Mouse (Mus musculus) left cerebral cortex, postnatal 36 days (tissue): ENCODE results near the gene Gm17428. TPM values are rescaled to one million over a fixed set of nuclear protein-coding genes. Genes with fewer than 3 reads are reported as not detected.

Source experiments
- DNase-seq, 2 experiments: peaks; one replicate each; pipeline ENCODE4 v3.0.0; 2021 to 2022; ENCODE audit warnings: low spot score in 2 of 2, mixed read lengths in 1 of 2
- intact Hi-C: fragments of 180-260 bp; cut with DNase I; formaldehyde crosslinking; loops from one replicate; pipeline ENCODE4 v1.15.1; 2025
- total RNA-seq, 2 experiments: library from RNA; stranded (reverse); gene quantifications; 2 replicates each; pipeline ENCODE4 v1.2.3; 2021

Gene Gm17428
- total RNA-seq, 2 experiments from 2014 or later, result not detected

DNA sequence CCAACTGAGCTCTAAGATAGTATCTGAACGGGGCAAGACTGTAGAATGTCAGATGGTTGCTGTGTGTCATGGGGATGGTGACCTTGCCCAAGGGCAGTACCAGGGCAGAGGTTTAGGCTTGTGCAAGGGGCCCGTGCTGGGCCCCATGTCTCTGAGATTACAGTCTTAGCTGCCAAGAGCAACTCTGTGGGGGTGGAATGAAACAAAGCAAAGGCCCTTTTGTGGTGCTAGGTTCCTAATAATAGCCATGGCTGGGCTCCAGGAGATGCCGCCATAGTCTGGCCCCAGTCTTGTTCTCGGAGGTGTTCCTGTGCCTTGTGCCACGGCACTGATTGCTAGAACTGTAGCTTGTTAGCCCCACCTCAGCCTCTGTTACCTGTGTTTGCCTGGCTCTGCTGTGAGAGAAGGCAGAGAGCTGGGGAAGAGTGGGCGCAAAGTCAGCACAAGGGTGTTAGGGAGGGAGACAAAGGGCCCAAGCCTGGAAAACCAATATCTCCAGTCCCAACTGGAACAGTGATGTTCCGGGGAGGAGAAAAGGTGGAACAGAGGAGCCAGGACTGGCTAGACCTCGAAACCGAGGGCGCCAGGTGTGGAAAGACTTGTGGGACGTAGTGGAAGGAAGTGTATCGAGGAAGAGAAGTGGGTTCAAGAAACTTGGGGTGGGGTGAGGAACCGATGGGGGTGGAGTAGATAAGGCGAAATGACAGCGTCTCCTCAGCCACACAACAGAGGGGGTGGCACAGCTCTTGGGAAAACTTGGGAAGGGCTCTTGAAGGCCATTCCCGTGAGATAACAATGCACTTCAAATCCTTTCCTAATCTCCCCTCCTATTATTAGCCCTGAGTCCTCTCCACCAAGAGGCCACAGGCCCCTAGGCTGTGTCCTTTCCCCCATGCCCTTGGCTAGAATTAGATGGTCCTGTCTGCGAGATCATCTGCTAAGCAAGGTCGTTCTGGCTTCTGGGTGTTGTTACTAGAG, 27.4 kb downstream of the Gm17428 start:
- intact Hi-C loops, result no loop called here
- DNase-seq, result no peak

DNA sequence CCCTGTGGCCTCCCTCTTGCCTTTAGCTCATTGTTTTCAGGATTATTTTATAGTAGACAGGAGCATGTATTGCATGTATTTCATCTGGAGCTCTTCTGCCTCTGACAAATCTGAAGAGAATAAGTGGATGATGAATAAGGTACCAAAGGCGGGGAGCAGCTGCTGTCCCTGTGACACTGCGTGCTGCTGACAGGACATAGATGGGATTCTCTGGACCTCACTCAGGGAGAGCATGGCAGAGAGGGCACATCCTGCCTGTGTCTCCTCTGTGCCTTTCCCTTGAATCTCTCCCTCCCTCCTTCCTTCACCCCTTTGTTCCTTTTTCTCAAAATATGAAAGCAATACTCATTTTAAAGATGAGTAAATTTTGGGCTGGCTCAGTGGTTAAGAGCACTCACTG, 28.8 kb downstream of the Gm17428 start:
- intact Hi-C loops, result no loop called here
- no peak for DNase-seq

DNA sequence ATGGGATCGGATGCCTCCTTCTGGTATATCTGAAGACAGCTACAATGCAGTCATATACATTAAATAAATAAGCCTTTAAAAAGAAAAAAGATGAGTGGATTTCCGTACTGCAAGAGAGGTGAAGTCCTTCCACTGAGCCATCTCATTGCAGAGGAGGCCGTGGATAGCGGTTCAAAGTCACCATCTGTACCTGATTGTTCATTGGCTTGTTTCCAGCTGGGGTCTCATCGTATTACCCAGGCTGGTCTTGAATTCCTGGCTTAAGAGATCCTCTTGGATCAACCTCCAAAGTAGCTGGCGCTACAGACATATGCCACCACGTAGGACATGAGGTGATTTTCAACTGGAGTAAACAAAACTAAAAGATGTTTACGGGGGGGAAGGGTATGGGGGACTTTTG, 29.2 kb downstream of the Gm17428 start:
- DNase-seq, result no peak
- intact Hi-C loops, result no loop called here

DNA sequence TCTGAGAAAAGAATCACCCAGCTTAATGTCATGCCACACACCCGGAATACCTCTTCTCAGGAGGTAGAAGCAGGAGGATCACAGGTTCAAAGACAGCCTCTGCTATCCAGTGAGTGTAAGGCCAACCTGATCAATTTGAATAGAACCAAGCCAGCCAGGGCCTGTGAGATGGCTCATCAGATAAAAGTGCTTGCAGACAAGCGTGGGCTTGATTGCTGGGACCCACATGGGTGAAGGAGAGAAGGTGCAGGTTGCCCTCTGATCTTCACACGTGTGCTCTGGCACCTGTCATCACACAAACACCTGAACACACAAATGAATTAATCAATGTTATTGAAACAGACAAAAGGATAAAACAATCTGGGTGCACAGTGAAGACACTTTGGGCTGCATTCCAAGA, 29.8 kb downstream of the Gm17428 start:
- no peak for DNase-seq
- intact Hi-C loops, result no loop called here

- DNase-seq, result no peak
- intact Hi-C loops, result no loop called here
Measured at GRCm38 (mm10) chr14:55007120-55007908, 30.6 kb downstream of the Gm17428 start.

DNA sequence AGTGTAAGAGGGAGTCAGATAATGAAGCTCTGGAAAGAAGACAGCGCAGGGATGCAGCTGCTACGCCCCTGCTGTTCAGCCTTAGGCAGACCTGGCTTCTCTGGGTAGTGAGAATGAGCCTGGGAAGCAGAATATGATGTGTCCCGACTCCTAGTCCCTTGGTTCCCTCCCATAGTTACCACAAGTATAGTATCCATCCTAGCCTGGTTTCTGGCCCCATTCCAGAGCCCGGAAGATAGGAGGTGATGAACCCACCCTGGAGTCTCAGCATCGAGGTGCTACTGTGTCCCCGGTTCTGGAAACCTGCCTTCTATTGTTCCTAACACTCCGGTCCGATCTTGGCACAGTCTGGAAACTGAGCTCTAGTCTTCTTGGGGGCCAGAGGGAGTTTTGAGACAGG, 31.7 kb downstream of the Gm17428 start:
- intact Hi-C loops, result no loop called here
- DNase-seq, result no peak

DNA sequence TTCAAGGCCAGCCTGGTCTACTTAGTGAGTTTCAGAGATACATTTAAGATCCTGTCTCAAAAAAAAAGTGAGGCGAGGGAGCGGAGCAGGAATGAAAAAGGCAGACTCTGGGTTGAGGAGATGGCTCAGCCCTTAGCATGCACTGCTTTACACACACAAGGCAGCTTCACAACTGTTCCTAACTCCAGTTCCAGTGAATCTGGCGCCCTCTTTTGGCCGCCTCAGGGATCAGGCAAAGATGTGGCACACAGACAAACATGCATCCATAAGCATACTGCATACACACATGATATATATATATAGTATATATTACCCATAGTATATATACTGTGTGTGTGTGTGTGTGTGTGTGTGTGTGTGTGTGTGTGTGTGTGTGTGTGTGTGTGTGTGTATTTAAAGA, 34.4 kb downstream of the Gm17428 start:
- DNase-seq, result no peak
- intact Hi-C loops, result loop anchor here (5.0 to 10.0 kb wide), 2 partner anchors 169 to 296 kb away; partner anchors contain the start of gene Cebpe

DNA sequence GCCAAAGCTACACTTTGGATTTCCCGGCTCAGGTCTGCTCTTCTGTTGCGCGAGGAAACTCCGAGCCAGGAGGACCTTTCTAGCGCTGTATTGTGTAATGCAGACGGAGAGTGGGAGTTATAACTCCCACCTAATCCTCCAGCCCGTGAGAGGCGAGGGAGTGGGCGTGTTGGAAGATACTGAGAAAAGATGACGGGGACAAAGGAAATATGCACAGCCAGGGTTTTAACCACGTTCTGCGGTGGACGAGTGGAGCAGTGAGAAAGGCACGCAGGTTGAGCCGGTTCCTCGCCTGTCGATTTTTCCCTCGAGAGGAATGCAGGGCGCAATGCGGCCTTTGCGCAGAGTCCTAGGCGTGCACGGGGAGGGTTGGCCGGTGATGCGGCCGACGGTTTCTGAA, 37.9 kb downstream of the Gm17428 start:
- intact Hi-C loops, result loop anchor here (5.0 to 10.0 kb wide), 2 partner anchors 172 to 300 kb away; partner anchors contain the start of gene Cebpe
- no peak for DNase-seq

GRCm38 (mm10) chr14:55014991-55015766, 38.4 kb downstream of the Gm17428 start, which contains the start of gene Ngdn:
Gene Ngdn (plus strand): TSS chr14:55015454.
- DNase-seq, result peak; percentile 98 to 99
- intact Hi-C loops, result loop anchor here (1.0 to 10.0 kb wide), 4 partner anchors 102 to 300 kb away; partner anchors contain the start of genes Cebpe and Slc22a17

DNA sequence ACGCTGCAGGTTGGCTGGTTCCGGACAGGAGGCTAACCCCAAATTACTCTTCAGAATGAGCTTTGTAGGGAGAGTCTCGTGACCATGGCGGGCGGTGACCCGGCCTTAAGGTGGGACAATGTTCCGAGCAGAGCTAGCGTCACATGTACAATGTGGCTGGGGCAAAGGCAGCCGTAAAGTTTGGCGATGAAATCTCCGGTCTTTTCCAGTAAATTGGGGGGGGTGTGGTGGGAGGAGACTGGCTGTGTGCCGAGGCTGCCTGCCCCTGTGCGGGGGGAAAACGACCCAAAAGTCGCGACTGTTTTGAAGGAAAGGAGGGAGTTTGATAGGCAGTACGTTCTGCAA, 39.0 kb downstream of the Gm17428 start:
- no peak for DNase-seq
- intact Hi-C loops, result loop anchor here (1.0 to 10.0 kb wide), 3 partner anchors 102 to 301 kb away; partner anchors contain the start of genes Cebpe and Slc22a17

DNA sequence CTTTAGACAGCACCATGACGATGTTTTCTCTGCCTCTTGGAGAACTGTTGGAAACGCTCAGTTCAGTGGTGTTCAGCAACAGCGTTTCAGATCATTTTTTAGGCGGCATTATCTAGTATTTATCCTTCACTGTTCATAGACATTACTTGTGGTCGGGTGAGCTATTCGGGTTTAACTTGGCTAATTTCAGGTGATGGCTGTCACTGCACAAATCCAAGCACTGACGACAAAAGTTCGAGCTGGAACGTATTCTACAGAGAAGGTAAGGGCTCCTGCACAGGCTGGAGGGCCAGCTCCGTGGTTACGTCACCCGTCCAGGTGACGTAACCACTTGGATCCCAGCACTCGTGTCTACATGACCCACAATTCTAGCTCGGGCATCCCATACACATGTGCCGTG, 40.1 kb downstream of the Gm17428 start:
- DNase-seq, result no peak
- intact Hi-C loops, result loop anchor here (10.0 kb wide), 1 partner anchor 302 kb away; the partner anchor contains the start of gene Cebpe

GRCm38 (mm10) chr14:55020394-55020793, 43.7 kb downstream of the Gm17428 start:
- no peak for DNase-seq
- intact Hi-C loops, result no loop called here

GRCm38 (mm10) chr14:55023011-55023410, 46.3 kb downstream of the Gm17428 start:
- intact Hi-C loops, result no loop called here
- no peak for DNase-seq

DNA sequence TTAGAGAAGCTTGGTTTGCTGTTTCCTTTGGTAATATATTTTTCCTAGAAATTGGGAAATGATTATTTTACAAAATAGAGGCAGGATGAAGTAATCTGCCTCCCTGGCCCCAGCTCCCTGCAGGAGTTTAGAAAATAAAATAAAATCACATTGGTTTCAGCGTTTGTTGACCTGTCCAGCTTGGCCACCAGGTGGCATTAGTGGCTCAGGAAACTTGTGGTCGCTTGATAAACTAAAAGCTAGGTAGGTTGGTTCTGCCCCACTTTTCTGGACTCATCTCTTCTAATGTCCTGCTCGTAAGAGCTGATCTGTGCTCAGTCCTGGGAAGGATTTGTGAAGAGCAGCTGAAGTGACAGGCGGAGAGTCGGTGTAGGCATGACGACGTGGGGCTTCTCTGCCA, 47.5 kb downstream of the Gm17428 start:
- intact Hi-C loops, result loop anchor here (1.0 to 2.0 kb wide), 2 partner anchors 55 to 77 kb away; no protein-coding TSS in a partner anchor
- DNase-seq, result peak; percentile 49 to 53

DNA sequence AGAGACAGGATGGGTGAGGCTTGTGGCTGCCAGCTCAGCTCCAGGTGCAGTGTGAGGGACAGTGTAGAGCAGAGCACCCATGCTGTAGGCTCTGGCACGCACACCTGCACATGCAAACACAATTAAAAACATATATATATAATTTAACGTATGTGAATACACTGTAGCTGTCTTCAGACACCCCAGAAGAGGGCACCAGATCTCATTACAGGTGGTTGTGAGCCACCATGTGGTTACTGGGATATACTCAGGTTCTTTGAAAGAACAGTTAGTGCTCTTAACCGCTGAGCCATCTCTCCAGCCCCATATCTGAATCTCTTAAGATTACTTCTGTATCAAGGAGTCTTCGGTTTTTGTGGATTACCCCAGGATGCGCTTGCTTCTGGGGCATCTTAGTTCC, 48.8 kb downstream of the Gm17428 start:
- no peak for DNase-seq
- intact Hi-C loops, result loop anchor here (2.0 to 5.0 kb wide), 2 partner anchors 37 to 53 kb away; no protein-coding TSS in a partner anchor
